Comparison of ENCODE assay signal across 7 mouse cellular contexts in the genomic region with DNA sequence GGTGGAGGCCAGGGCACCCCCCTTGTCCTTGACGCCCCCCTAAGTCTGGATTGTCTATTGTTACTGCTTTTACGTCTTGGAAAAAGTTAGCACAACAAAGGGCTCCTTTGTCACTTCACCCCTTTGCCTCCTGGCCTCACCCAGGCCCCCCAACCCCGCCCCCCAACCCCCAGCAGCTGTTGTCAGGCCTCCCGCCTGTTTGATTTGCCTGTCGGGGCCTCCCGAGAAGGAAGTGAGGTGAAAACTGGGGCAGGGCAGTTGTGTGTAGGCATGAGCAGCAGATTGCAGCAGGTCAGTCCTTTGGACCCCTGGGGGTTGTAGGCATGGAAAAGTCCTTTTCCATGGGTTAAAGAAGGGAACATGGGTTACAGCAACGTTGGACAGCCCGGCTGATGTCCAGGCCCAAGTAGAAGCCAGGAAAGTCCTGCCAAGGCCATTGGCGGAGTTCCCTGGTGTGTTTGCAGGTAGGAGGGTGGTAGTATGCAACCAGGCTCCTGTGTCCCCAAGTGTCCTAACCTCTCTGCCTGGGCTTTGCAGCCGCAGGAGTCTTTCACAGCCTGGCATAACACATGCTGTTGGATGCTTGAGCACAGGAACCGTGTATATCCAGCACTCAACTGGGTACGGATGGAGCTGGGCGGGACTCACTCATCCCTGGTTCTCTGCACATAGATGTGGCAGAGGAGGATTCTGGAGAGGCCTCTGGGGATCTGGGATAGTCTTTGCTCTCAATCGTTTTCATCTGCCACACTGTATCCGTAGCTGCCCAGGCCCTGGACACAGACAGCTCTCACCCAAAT. TPM values are rescaled to one million over a fixed set of nuclear protein-coding genes. Genes with fewer than 3 reads are reported as not detected.
DNase-seq lines count a peak whose midpoint lies in the region; ATAC-seq lines count a peak whose summit lies in the region.

No protein-coding gene starts in this region.

- WGBS in kidney, embryonic 15.5 days = 26% methylated on average over 15 of the region's 15 CpGs

- no peak for ATAC-seq in kidney, embryonic 15.5 days (replicated peaks; ENCODE audit: low FRiP score)
- no peak for ATAC-seq in granulocyte monocyte progenitor cell, adult 5-6 weeks (replicated peaks; ENCODE audit: poor library complexity, severe bottlenecking)

- no peaks in the 10 kb centered on the region for H3K27me3 ChIP-seq in kidney, embryonic 15.5 days

- peak overlapping the region; percentile 68 for H3K4me3 ChIP-seq in kidney, embryonic 15.5 days (replicated peaks)

- DNase-seq in R1 (ENCODE audit: low read depth, low spot score) = peak; percentile 90
- DNase-seq in cerebellum, adult 8-10 months = peak; percentile 61
- peak; percentile 65 to 75 for DNase-seq in heart, adult 9 months (ENCODE audit: low spot score in 2 of 2)
- peak; percentile 28 for DNase-seq in naive thymus-derived CD4-positive, alpha-beta T cell, adult 2 months (ENCODE audit: low read depth)
- DNase-seq in urinary bladder, postnatal 10 days (ENCODE audit: low spot score) = no peak

- H3K4me1 ChIP-seq in kidney, embryonic 15.5 days = peaks cover 100% of the 10 kb centered on the region

- peak overlapping the region; percentile 97 for H3K4me2 ChIP-seq in kidney, embryonic 15.5 days

- H3K9me3 ChIP-seq in kidney, embryonic 15.5 days (replicated peaks) = no peaks in the 10 kb centered on the region

- peak overlapping the region; percentile 89 for H3K27ac ChIP-seq in kidney, embryonic 15.5 days

- H3K9ac ChIP-seq in kidney, embryonic 15.5 days = peak overlapping the region; percentile 45; the same call in 1 of the 2 replicates

- peaks cover 27% of the 10 kb centered on the region for H3K36me3 ChIP-seq in kidney, embryonic 15.5 days

RNA-seq across cellular contexts. Expression of a gene that starts 18.0 kb away (rescaled TPM):
- 0.48 and 0.51 TPM in 2 replicates for polyA plus RNA-seq in kidney, embryonic 15.5 days (2015; fragmentation: Nextera tagmentation; extraction: Ambion mirVana)
- not detected in 2 replicates for total RNA-seq in granulocyte monocyte progenitor cell, adult 5-6 weeks (2014; fragmentation: Nextera tagmentation)
- 1.8 TPM in 1 of 2 replicates, not detected in the other for total RNA-seq in granulocyte monocyte progenitor cell, adult 5-6 weeks (2017)

RNA-seq across cellular contexts. Expression of a gene that starts 37.2 kb away (rescaled TPM):
- polyA plus RNA-seq in kidney, embryonic 15.5 days (2015; fragmentation: Nextera tagmentation; extraction: Ambion mirVana) = 29.3 and 32.1 TPM in 2 replicates
- 3.8 and 8.8 TPM in 2 replicates for total RNA-seq in granulocyte monocyte progenitor cell, adult 5-6 weeks (2014; fragmentation: Nextera tagmentation)
- 1.9 and 3.1 TPM in 2 replicates for total RNA-seq in granulocyte monocyte progenitor cell, adult 5-6 weeks (2017)

RNA-seq across cellular contexts. Expression of a gene that starts 57.2 kb away (rescaled TPM):
- 36.3 and 39.1 TPM in 2 replicates for polyA plus RNA-seq in kidney, embryonic 15.5 days (2015; fragmentation: Nextera tagmentation; extraction: Ambion mirVana)
- 47.8 and 58.8 TPM in 2 replicates for total RNA-seq in granulocyte monocyte progenitor cell, adult 5-6 weeks (2014; fragmentation: Nextera tagmentation)
- 30.3 and 43.5 TPM in 2 replicates for total RNA-seq in granulocyte monocyte progenitor cell, adult 5-6 weeks (2017)

RNA-seq across cellular contexts. Expression of a gene that starts 59.2 kb away (rescaled TPM):
- 249 and 256 TPM in 2 replicates for polyA plus RNA-seq in kidney, embryonic 15.5 days (2015; fragmentation: Nextera tagmentation; extraction: Ambion mirVana)
- total RNA-seq in granulocyte monocyte progenitor cell, adult 5-6 weeks (2014; fragmentation: Nextera tagmentation) = 216 and 220 TPM in 2 replicates
- total RNA-seq in granulocyte monocyte progenitor cell, adult 5-6 weeks (2017) = 674 and 681 TPM in 2 replicates
